Mouse (Mus musculus): Measurements from ENCODE around the gene Pbx2. TPM values are rescaled to one million over a fixed set of nuclear protein-coding genes. Genes with fewer than 3 reads are reported as not detected.

Pbx2 gene
- polyA plus RNA-seq, 1 experiment from 2014 or later, result 59.7 TPM

DNA sequence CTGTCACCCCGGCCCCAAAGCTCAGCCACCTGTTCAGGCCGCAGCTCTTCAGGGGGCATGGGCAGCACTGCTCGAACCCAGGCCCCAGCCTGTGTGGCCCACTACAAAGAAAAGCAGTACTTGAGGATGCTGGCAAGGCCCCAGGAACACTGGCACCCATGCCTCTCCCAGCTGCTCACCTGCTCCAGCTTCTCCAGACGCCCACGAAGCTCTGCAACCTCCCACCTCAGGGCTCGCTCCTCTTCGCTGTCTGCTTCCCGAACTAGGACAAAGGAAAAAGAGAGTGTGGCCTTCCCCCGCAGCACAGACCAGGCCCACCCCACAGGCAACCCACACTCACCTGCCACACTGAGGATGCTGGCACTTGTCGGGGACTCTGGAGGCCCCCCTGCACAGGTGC lies 22.8 kb downstream of the Pbx2 start:
- no peaks in the 10 kb centered on the region for H3K27me3 ChIP-seq
- DNase-seq (ENCODE audit: low read depth, low spot score), result no peak
- no peak for TF ChIP-seq CTCF (IDR thresholded peaks at IDR 0.05)
- in situ Hi-C loops (cut with MboI; ENCODE audit: low pct_unique_long_range_greater_than_20kb), result no loop called here
- ATAC-seq, result no peak
- ChIA-PET POLR2A (no interaction called here), CTCF (interaction anchor here (1.1 kb wide), 1 partner anchor 11 kb away, joined by 3 read pairs; the partner anchor contains the start of gene Rnf5)

DNA sequence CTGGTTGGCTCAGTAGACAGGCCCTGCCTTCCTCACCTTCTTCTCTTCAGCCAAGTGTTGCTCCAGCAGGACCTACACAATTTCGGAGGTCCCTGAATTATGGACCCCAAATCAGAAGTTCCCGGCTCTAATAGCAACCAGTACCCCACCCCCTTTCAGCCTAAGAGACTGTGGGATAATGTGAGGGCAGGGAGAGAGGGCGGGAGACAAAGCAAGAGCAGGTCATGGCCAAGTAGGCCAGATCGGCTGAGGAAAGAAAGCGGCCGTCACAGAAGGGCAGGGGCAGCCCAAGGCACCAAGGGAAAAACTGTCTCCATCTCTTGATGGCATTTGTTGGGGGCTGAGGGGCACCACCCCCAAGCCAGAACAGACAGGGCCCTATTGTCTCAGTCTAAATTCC lies 24.8 kb downstream of the Pbx2 start, which contains the start of gene Egfl8:
TSS of gene Egfl8 (minus strand) at position 101 of the 400 bp plus-strand sequence.
- in situ Hi-C loops (cut with MboI; ENCODE audit: low pct_unique_long_range_greater_than_20kb), result no loop called here
- TF ChIP-seq CTCF (IDR thresholded peaks at IDR 0.05), result no peak
- ATAC-seq (no peak), DNase-seq (ENCODE audit: low read depth, low spot score) (no peak)
- no peaks in the 10 kb centered on the region for H3K27me3 ChIP-seq
- ChIA-PET POLR2A (no interaction called here), CTCF (no interaction called here)

DNA sequence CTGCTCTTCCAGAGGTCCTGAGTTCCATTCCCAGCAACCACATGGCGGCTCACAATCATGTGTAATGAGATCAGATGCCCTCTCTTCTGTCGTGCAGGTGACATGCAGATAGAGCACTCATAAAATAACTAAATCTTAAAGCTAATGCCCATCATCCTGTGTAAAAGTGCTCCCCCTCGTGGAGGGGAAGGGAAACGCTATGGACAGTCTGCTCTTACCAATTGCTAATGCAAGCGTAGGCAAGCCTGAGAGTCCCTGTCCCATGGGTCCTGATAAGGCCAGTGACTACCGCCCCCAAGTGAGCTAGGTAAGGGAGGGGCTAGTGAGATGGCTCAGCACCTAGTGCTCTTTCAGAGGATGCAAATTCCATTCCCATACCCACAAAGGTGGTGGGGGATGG lies 27.9 kb downstream of the Pbx2 start:
- DNase-seq (ENCODE audit: low read depth, low spot score) (no peak), ATAC-seq (peak; percentile 23)
- in situ Hi-C loops (cut with MboI; ENCODE audit: low pct_unique_long_range_greater_than_20kb), result no loop called here
- H3K27me3 ChIP-seq, result no peaks in the 10 kb centered on the region
- POLR2A ChIA-PET, result interaction anchor here (1.3 to 2.1 kb wide), 2 partner anchors 14 to 22 kb away, joined by 5 to 7 read pairs; partner anchors contain the start of gene Agpat1
- CTCF ChIA-PET, result interaction anchor here (0.6 to 2.2 kb wide), 6 partner anchors 9 to 33 kb away, joined by 3 to 13 read pairs (median 4); partner anchors contain the start of genes Agpat1, Atf6b and Ppt2
- TF ChIP-seq CTCF (IDR thresholded peaks at IDR 0.05), result no peak

DNA sequence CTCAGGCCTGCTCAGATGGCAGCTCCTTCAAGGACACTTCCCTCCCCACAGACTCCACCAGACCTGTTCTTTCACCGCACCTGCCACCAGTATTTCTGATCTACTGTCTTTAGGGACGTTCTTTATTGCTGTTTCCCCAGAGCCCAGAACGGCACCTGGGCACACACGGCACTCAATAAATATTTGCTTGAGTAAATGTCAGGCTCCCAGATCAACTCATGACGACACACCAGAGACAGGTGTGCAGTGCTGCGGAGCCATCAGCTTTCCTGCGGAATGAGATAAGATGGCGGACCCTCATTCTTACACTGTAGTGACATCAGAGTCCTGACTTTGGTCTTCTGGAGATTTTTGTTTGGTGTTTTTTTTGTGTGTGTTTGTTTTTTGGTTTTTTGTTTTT lies 29.9 kb downstream of the Pbx2 start:
- ATAC-seq (no peak), DNase-seq (ENCODE audit: low read depth, low spot score) (no peak)
- no peak for TF ChIP-seq CTCF (IDR thresholded peaks at IDR 0.05)
- in situ Hi-C loops (cut with MboI; ENCODE audit: low pct_unique_long_range_greater_than_20kb), result no loop called here
- H3K27me3 ChIP-seq, result no peaks in the 10 kb centered on the region
- POLR2A ChIA-PET, result interaction anchor here (2.1 kb wide), 1 partner anchor 20 kb away, joined by 7 read pairs; no protein-coding TSS in a partner anchor
- CTCF ChIA-PET, result no interaction called here

DNA sequence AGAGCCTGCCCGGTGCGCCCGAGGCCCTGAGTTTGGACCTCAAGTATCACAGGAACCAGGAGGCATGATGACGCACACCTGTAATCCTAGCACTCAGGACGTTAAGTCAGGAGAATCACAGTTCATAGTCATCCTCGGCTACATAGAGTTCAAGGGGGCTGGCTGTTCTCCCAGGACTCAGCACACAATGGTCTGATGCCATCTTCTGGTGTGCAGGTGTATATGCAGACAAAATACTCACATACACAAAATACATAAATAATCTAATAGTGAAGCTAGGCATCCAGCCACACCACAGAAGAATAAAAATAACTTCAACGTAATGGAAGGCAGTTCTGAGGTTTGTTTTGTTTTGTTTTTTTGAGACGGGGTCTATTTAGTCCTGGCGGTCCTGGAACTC lies 32.1 kb downstream of the Pbx2 start:
- ChIA-PET POLR2A (no interaction called here), CTCF (no interaction called here)
- no peak for TF ChIP-seq CTCF (IDR thresholded peaks at IDR 0.05)
- no peaks in the 10 kb centered on the region for H3K27me3 ChIP-seq
- in situ Hi-C loops (cut with MboI; ENCODE audit: low pct_unique_long_range_greater_than_20kb), result no loop called here
- ATAC-seq (no peak), DNase-seq (ENCODE audit: low read depth, low spot score) (no peak)

DNA sequence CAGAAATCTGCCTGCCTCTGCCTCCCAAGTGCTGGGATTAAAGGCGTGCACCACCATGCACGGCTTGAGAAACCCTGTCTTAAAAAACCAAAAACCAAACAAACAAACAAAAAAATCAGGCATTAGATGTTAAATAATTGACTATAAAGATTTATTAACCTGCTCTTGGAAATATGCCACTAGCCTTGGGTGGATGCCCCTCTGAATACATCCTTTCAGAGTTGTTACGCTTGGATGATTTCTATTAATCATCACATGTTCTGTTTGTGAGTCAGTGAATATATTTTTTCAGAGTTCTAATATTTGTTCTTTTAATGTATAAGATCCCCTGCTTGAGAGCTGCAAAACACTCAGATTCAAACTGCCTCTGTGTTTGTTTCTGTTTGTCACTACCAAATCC lies 33.9 kb downstream of the Pbx2 start:
- TF ChIP-seq CTCF (IDR thresholded peaks at IDR 0.05), result no peak
- H3K27me3 ChIP-seq, result no peaks in the 10 kb centered on the region
- POLR2A ChIA-PET, result no interaction called here
- DNase-seq (ENCODE audit: low read depth, low spot score) (no peak), ATAC-seq (no peak)
- in situ Hi-C loops (cut with MboI; ENCODE audit: low pct_unique_long_range_greater_than_20kb), result loop anchor here (25.0 kb wide), 1 partner anchor 512 kb away; the partner anchor contains the start of genes Apom, Bag6 and D17H6S53E
- CTCF ChIA-PET, result no interaction called here

DNA sequence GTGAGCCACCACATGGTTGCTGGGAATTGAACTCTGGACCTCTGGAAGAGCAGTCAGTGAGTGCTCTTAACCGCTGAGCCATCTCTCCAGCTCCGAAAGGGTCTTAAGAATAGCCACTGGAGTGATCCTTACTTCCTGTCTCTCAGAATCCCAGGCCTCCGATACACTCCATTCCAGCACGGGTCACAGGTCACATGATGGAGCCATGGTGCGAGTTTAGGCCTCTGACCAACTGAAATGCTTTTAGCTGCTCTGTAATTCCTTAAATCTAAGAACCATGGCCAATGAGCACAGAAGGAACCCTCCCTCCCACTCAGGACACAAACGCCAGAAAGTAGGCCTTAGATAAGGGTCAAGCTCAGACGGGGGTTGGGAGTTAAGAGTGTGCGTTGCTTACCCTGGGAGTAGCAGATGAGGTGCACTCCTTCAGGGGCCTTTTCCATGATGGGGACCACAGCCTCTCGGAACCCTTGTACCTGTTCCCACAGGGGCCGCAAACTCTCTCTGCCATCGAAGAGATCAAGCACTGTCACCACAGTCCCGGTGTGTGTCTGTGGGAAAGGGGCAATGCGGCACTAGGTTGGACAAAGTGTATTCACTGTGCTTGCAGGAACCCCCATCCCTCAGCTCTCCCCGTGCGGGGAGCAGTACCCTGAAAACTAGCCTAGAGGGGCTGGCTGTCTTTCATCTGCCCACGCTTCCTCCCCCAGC lies 35.2 kb downstream of the Pbx2 start:
- POLR2A ChIA-PET, result interaction anchor here (1.1 to 1.4 kb wide), 2 partner anchors 21 to 25 kb away, joined by 3 to 7 read pairs; no protein-coding TSS in a partner anchor
- CTCF ChIA-PET, result interaction anchor here (1.1 to 1.8 kb wide), 3 partner anchors 15 to 27 kb away, joined by 4 to 6 read pairs (median 5); partner anchors contain the start of gene Fkbpl
- DNase-seq (ENCODE audit: low read depth, low spot score) (no peak), ATAC-seq (no peak)
- TF ChIP-seq CTCF (IDR thresholded peaks at IDR 0.05), result no peak
- in situ Hi-C loops (cut with MboI; ENCODE audit: low pct_unique_long_range_greater_than_20kb), result loop anchor here (25.0 kb wide), 1 partner anchor 511 kb away; the partner anchor contains the start of genes Apom, Bag6 and D17H6S53E
- H3K27me3 ChIP-seq, result no peaks in the 10 kb centered on the region

DNA sequence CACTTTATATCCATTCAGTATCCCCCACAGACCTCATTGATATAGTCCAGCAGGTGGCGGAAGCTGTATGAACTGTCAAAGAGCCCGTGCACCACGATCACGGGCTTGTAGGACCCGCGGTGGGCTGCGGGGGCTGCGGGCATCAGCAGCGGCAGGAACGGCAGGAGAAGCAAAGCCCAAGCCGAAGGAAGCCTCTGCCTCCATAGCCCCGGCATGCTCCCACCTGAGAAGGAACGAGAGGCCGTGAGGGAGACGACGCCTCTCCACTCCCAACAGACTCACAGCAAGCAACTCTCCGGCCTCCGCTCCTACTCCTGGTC lies 35.7 kb downstream of the Pbx2 start:
- ChIA-PET CTCF (interaction anchor here (1.1 to 1.8 kb wide), 3 partner anchors 14 to 26 kb away, joined by 4 to 6 read pairs (median 5); partner anchors contain the start of gene Fkbpl), POLR2A (interaction anchor here (1.1 to 2.0 kb wide), 3 partner anchors 13 to 25 kb away, joined by 3 to 7 read pairs (median 5); no protein-coding TSS in a partner anchor)
- ATAC-seq (peak; percentile 36), DNase-seq (ENCODE audit: low read depth, low spot score) (no peak)
- H3K27me3 ChIP-seq, result no peaks in the 10 kb centered on the region
- in situ Hi-C loops (cut with MboI; ENCODE audit: low pct_unique_long_range_greater_than_20kb), result loop anchor here (25.0 kb wide), 1 partner anchor 511 kb away; the partner anchor contains the start of genes Apom, Bag6 and D17H6S53E
- TF ChIP-seq CTCF (IDR thresholded peaks at IDR 0.05), result no peak

DNA sequence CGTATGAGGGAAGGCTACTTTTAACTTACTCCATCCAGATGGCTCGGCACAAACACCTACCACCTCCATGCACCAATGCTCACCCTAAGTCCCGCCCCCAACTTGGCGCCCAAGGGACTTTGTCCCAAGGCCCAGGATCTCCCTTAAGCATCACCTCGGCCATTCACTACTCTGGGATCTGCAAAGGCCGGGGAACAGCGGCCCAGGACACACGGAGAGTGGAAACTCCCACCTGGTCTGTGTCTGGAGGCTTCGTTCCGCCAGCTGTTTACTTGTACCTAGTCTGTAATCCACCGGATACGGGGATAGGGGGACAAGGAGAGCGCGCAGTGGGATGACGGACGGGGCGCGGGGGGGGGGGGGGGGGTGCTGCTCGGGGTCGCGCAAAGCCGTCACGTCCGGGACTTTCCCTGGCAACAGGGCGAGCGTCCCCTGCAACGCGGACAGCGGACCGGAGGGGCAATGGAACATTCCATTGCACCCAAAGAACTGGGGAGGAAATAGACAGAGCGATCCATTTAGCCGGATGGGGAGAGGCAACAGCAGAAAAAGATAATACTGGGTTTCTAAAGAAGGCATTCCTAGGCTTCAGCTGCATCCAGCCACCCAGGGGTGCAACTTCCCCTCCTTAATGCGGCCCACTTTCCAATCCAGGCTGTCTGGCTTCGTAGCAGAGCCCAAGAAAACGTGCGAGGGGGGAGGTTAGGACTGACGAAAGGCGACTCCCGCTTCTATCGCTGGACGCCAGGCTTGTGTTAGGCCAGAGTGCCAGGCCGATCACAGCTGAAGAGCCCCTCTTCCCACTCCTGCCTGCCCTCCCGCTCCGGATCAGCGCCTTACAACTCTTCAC lies 36.3 kb downstream of the Pbx2 start:
- no peak for TF ChIP-seq CTCF (IDR thresholded peaks at IDR 0.05)
- ChIA-PET CTCF (interaction anchor here (1.1 to 1.8 kb wide), 4 partner anchors 8 to 26 kb away, joined by 3 to 6 read pairs (median 4); partner anchors contain the start of gene Fkbpl), POLR2A (interaction anchor here (1.0 to 2.0 kb wide), 4 partner anchors 12 to 24 kb away, joined by 3 to 7 read pairs (median 4); no protein-coding TSS in a partner anchor)
- H3K27me3 ChIP-seq, result no peaks in the 10 kb centered on the region
- peak; percentile 36 for ATAC-seq
- in situ Hi-C loops (cut with MboI; ENCODE audit: low pct_unique_long_range_greater_than_20kb), result loop anchor here (25.0 kb wide), 1 partner anchor 510 kb away; the partner anchor contains the start of genes Apom, Bag6 and D17H6S53E
- DNase-seq (ENCODE audit: low read depth, low spot score), result peak; percentile 69

All from Patski (cell line).